Mouse (Mus musculus): ENCODE results near the gene Gm14412.
"Not testable (repeated sequence)": the region's sequence is repeated elsewhere in the genome, so short reads cannot be mapped to it uniquely, and the experiment has no call there.

The Gm14412 gene

DNA sequence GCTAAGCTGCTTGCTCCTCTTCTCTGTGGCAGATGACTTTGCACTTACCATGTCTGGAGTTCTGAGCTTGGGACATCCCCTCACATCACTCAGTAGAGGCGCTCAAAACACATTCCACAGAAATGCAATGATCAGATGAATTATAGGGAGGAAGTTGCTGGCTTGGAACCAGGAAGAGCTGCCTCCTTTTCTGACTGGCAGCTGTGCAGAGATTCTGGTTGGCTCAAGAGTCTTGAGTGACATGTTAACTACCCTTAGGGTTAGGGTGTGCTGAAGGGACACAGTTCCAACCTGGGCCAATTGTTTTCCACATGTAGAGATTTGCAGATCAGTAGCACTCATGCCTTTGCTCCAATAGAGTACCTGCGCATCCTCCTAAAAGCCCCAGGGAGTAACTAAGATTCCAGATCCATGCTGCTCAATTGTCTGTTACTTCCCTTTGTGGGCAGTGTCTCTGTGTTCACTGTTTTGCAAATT is at the start of gene Gm14412:
Gene Gm14412, minus strand, starts transcription at position 51 of the 477 bp plus-strand sequence.
- in situ Hi-C loops (cut with MboI; ENCODE audit: low pct_unique_long_range_greater_than_20kb in 1 of 2, low sequenced_read_pairs in 2 of 2, unreplicated experiment in 1 of 2) = not testable (repeated sequence)

DNA sequence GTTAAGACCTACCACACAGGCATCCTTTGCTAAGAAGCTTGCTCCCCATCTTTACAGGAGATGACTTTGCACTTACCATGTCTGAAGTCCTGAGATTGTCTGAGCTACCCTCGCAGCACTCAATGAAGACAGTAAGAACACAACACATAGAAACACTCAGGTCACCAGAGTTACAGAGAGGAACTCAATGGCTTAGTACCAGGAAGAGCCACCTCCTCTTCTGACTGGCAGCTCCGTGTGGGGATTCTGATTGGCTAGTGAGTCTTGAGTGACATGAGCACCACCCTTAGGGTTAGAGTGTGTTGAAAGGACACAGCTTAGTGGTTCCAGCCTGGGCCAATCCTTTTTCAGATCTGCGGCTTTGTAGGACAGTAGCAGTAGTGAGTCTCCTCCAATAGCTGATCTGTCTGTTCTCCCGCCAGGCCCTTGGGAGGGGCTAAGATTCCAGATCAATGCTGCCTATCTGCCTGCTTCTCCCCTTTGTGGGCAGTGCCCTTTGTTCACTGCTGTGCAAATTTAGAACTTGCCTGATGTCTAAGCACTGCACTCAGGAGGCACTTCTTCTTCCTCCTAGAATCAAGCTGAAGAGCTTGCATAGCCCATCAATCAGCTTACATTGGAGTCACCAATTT is 5.7 kb upstream of the Gm14412 start:
- in situ Hi-C loops (cut with MboI; ENCODE audit: low pct_unique_long_range_greater_than_20kb in 1 of 2, low sequenced_read_pairs in 2 of 2, unreplicated experiment in 1 of 2) = not testable (repeated sequence)

DNA sequence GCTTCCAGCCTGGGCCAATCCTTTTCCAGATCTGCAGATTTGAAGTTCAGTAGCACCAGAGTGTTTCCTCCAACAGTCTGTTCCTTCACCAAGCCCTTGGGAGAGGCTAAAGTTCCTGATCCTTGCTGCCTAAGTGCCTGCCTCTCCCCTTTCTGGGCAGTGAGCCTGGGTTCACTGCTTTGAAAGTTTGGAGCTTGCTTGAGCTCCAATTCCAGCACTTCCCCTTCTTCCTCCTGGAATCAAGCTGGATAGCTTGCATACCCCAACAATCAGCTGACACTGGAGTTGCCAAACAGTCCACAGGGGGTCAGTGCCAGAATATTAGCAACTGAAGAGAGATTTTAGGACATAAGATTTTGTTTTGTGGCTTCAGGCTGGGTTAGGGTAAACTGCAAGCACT is 2.7 kb downstream of the Gm14412 start:
- in situ Hi-C loops (cut with MboI; ENCODE audit: low pct_unique_long_range_greater_than_20kb in 1 of 2, low sequenced_read_pairs in 2 of 2, unreplicated experiment in 1 of 2) = not testable (repeated sequence)

DNA sequence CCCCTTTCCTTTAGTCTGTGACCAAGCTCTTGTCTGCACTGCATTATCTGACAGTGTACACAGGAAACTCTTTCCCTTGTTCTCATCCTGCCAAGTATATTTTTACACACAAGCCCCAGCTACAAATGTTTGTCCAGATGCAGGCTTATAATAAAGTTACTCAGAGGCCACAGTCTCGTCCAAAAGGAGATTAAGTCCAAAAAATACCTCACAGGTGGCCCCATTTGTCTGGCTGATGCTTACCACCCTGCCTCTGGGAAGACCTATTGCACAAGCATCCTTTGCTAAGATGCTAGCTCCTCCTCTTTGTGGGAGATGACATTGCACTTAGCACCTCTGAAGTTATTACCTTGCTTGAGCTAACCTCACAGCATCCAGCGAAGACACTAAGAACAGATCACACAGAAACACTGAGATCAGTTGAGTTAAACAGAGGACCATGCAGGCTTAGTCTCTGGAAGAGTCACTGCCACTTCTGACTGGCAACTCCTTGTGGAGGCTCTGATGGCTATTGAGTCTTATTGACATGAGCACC is 3.3 kb downstream of the Gm14412 start:
- in situ Hi-C loops (cut with MboI; ENCODE audit: low pct_unique_long_range_greater_than_20kb in 1 of 2, low sequenced_read_pairs in 2 of 2, unreplicated experiment in 1 of 2) = not testable (repeated sequence)

DNA sequence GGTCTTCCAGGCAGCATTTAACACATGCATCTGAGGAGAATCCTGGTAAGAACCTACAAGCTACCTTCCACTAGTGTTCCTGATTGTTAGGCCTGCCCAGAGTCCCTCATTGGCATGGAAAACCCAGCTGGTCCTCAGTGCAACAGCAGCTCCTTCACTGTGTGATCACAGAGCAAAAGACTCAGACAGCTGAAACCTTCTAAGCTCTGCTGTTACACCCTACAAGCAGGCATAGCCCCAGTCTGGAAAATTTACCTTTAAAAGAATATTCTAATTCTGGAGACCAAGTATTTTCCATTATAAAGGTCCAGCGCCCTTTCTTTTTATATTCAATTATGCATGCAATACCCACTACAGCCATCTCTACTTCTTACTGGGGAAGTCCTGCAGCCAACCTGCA is 5.1 kb downstream of the Gm14412 start:
- in situ Hi-C loops (cut with MboI; ENCODE audit: low pct_unique_long_range_greater_than_20kb in 1 of 2, low sequenced_read_pairs in 2 of 2, unreplicated experiment in 1 of 2) = no loop called here

DNA sequence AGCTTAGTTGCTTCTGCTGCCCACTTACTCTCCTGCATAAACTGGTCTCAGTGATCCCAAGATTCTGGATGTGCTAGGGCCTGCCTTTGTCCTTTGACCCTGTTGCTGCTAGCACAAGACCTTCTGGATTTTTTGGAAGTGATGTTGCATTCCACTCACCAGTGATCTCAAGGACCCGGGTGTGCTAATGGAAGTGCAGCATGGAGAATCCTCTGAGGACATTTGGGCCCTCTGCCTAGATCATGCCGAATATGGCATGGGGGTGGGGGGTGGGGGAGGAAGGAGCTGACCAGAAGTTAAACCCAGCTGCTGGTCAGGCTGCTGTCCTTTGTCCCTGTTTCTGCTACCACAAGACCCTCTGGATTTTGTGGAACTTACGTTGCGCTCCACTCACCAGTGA is 14.5 kb downstream of the Gm14412 start:
- in situ Hi-C loops (cut with MboI; ENCODE audit: low pct_unique_long_range_greater_than_20kb in 1 of 2, low sequenced_read_pairs in 2 of 2, unreplicated experiment in 1 of 2) = not testable (repeated sequence)

DNA sequence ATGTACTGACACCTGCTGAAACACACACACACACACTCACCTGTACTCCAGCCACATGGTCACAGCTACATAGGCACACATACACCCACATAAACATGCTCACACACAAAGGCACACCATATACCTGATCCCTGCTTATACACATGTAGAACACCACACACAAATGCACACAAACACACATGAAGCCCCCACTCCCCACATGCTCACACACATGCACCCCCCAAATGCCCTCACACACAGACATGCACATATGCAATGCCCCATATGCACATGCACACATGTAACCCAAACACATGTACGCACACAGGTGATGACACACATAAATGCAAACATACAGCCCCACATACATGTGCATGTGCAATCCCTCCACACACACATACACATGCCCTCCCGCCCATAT is 19.1 kb downstream of the Gm14412 start:
- in situ Hi-C loops (cut with MboI; ENCODE audit: low pct_unique_long_range_greater_than_20kb in 1 of 2, low sequenced_read_pairs in 2 of 2, unreplicated experiment in 1 of 2) = not testable (repeated sequence)

DNA sequence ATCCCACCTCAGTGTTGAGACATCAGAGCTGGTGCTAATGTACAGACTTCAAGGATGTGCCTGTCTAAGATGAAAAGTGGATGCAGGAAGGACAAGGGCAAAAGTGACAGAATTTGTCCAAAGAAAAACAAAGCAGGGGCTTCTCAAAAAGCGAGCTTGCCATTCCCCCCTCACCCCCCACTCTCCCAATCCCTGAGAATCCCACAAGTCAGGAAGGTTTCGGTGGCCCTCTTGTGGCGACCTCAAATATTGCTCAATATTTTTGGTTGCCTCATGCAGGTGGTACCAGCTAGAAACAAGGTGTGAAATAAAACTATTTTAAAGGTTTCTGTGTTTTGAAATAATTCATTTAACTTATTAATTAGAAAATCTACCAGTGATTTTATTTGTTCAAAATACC is 40.4 kb downstream of the Gm14412 start:
- in situ Hi-C loops (cut with MboI; ENCODE audit: low pct_unique_long_range_greater_than_20kb in 1 of 2, low sequenced_read_pairs in 2 of 2, unreplicated experiment in 1 of 2) = not testable (repeated sequence)

DNA sequence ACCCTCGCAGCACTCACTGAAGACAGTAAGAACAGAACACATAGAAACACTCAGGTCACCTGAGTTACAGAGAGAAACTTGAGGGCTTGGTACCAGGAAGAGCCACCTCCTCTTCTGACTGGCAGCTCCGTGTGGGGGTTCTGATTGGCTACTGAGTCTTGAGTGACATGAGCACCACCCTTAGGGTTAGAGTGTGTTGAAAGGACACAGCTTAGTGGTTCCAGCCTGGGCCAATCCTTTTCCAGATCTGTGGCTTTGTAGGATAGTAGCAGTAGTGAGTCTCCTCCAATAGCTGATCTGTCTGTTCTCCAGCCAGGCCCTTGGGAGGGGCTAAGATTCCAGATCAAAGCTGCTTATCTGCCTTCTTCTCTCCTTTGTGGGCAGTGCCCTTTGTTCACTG is 46.4 kb downstream of the Gm14412 start:
- in situ Hi-C loops (cut with MboI; ENCODE audit: low pct_unique_long_range_greater_than_20kb in 1 of 2, low sequenced_read_pairs in 2 of 2, unreplicated experiment in 1 of 2) = not testable (repeated sequence)

DNA sequence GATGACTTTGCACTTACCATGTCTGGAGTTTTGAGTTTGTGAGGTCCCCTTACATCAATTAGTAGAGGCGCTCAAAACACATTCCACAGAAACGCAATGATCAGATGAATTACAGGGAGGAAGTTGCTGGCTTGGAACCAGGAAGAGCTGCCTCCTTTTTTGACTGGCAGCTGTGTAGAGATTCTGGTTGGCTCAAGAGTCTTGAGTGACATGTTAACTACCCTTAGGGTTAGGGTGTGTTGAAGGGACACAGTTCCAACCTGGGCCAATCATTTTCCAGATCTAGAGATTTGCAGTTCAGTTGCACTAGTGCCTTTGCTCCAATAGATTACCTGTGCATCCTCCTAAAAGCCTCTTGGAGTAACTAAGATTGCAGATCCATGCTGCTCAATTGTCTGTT is 51.9 kb downstream of the Gm14412 start:
- in situ Hi-C loops (cut with MboI; ENCODE audit: low pct_unique_long_range_greater_than_20kb in 1 of 2, low sequenced_read_pairs in 2 of 2, unreplicated experiment in 1 of 2) = not testable (repeated sequence)

DNA sequence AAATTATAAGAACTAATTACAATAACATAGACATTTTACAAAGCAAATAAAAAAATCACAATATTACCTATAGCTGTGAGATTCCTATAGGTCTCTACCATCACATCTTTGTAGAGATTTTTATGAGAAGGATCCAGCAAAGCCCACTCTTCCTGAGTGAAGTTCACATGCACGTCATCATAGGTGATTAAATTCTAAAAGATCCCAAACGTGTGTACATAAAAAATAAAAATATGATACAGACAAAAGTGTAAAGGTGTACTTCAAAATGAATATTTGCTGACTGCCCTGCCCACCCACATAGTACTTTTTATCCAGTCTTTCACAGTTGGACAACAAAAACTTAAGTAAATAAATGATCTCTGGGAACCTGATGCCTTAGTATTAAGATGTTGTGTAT is 57.2 kb downstream of the Gm14412 start, which contains the start of gene Gm14409:
Gene Gm14409, minus strand, starts transcription at position 101 of the 400 bp plus-strand sequence.
- in situ Hi-C loops (cut with MboI; ENCODE audit: low pct_unique_long_range_greater_than_20kb in 1 of 2, low sequenced_read_pairs in 2 of 2, unreplicated experiment in 1 of 2) = not testable (repeated sequence)

All from mouse embryonic stem cell (cell line).